In genomic region chr13:89878832-89879468, GRCm38 (mm10) we compare ENCODE assay signal across 12 mouse cellular contexts.
A peak's percentile ranks its signal among the peaks of the same experiment; 100 is the strongest.
DNase-seq lines count a peak whose midpoint lies in the region; ATAC-seq and TF ChIP-seq lines count a peak whose summit lies in the region.
"Had no signal": no experiment of that assay in that cellular context is flagged by ENCODE, and none has a peak within 500 bp of the region (broad histone marks: within the 10 kb centered on the region; RNA-seq: fewer than 3 reads in every experiment).

No protein-coding gene starts in this region.

- no peak overlapping the region for H3K9ac ChIP-seq in limb, embryonic 12.5 days (replicated peaks)
- H3K9ac ChIP-seq in hindbrain, embryonic 16.5 days (ENCODE audit: low read depth, low read length) = no peak overlapping the region; the same call in 1 of the 2 replicates
- no peak overlapping the region for H3K9ac ChIP-seq in neural tube, embryonic 14.5 days (replicated peaks; ENCODE audit: low read depth, low read length)

- no peaks in the 10 kb centered on the region for H3K27me3 ChIP-seq in limb, embryonic 12.5 days
- H3K27me3 ChIP-seq in limb, embryonic 10.5 days (ENCODE audit: low read depth, poor library complexity, severe bottlenecking) = no peaks in the 10 kb centered on the region
- no peaks in the 10 kb centered on the region for H3K27me3 ChIP-seq in hindbrain, embryonic 16.5 days (replicated peaks; ENCODE audit: control insufficient read depth, insufficient read depth, low read length)
- H3K27me3 ChIP-seq in neural tube, embryonic 14.5 days (ENCODE audit: control insufficient read depth, insufficient read depth, low read length) = no peaks in the 10 kb centered on the region

- no peaks in the 10 kb centered on the region for H3K9me3 ChIP-seq in limb, embryonic 12.5 days
- no peaks in the 10 kb centered on the region for H3K9me3 ChIP-seq in limb, embryonic 10.5 days (replicated peaks)
- no peaks in the 10 kb centered on the region for H3K9me3 ChIP-seq in hindbrain, embryonic 16.5 days (ENCODE audit: control insufficient read depth, low read length)
- no peaks in the 10 kb centered on the region for H3K9me3 ChIP-seq in neural tube, embryonic 14.5 days (ENCODE audit: control insufficient read depth, low read length)

- TF ChIP-seq CTCF in gastrocnemius, adult 2 months (IDR thresholded peaks at IDR 0.05) = no peak
- no peak for TF ChIP-seq CTCF in lung, adult 2 months (IDR thresholded peaks at IDR 0.05; ENCODE audit: insufficient read depth, low read length)

- H3K4me2 ChIP-seq in limb, embryonic 12.5 days = no peak overlapping the region
- peak overlapping the region; percentile 19 for H3K4me2 ChIP-seq in hindbrain, embryonic 16.5 days (ENCODE audit: low read length)
- H3K4me2 ChIP-seq in neural tube, embryonic 14.5 days (ENCODE audit: low read depth, low read length) = peak overlapping the region; percentile 30
- H3K4me2 ChIP-seq: liver, embryonic 11.5 days had no signal

- peak overlapping the region; percentile 26; the same call in 1 of the 2 replicates for H3K27ac ChIP-seq in limb, embryonic 12.5 days
- H3K27ac ChIP-seq in limb, embryonic 10.5 days = no peak overlapping the region
- no peak overlapping the region for H3K27ac ChIP-seq in hindbrain, embryonic 16.5 days (ENCODE audit: low read depth, low read length)
- peak overlapping the region; percentile 2; the same call in 1 of the 2 replicates for H3K27ac ChIP-seq in neural tube, embryonic 14.5 days (ENCODE audit: low read depth, low read length)
- no peak overlapping the region for H3K27ac ChIP-seq in gastrocnemius, adult 2 months

- TF ChIP-seq POLR2A in lung, adult 2 months (IDR thresholded peaks at IDR 0.05; ENCODE audit: borderline replicate concordance, extremely low read depth, low read depth, low read length) = no peak

- peak; percentile 49; the same call in 1 of the 2 replicates for ATAC-seq in cerebellum, adult (ENCODE audit: insufficient number of reproducible peaks, low FRiP score, low TSS enrichment)
- no peak for ATAC-seq in limb, embryonic 12.5 days (ENCODE audit: insufficient number of reproducible peaks, insufficient read depth, low FRiP score, low TSS enrichment, low read depth)
- 0 out of 2 replicates have a peak, but pooled peaks have one; percentile 48 for ATAC-seq in hindbrain, embryonic 16.5 days
- peak; percentile 56; the same call in 1 of the 2 replicates for ATAC-seq in neural tube, embryonic 14.5 days (ENCODE audit: low read depth)

- 57% methylated on average over 10 of the region's 10 CpGs for WGBS in limb, embryonic 12.5 days
- WGBS in limb, embryonic 10.5 days = 87% methylated on average over 10 of the region's 10 CpGs
- 59% methylated on average over 10 of the region's 10 CpGs for WGBS in hindbrain, embryonic 16.5 days
- 57% methylated on average over 10 of the region's 10 CpGs for WGBS in neural tube, embryonic 14.5 days
- 87% methylated on average over 10 of the region's 10 CpGs for WGBS in lung, adult 2 months

- peaks cover 11% of the 10 kb centered on the region; the same call in 1 of the 2 replicates for H3K4me1 ChIP-seq in limb, embryonic 12.5 days (replicated peaks)
- peaks cover 15% of the 10 kb centered on the region; the same call in 1 of the 2 replicates for H3K4me1 ChIP-seq in limb, embryonic 10.5 days
- H3K4me1 ChIP-seq in hindbrain, embryonic 16.5 days (ENCODE audit: control insufficient read depth, insufficient read depth, low read depth, low read length) = no peaks in the 10 kb centered on the region
- H3K4me1 ChIP-seq in neural tube, embryonic 14.5 days (ENCODE audit: control insufficient read depth, insufficient read depth, low read length) = 0 out of 2 replicates have a peak, but pooled peaks cover 4% of the 10 kb centered on the region
- H3K4me1 ChIP-seq in lung, adult 2 months (ENCODE audit: control insufficient read depth, insufficient read depth, low read length) = no peaks in the 10 kb centered on the region

- H3K4me3 ChIP-seq in limb, embryonic 12.5 days (replicated peaks) = no peak overlapping the region
- H3K4me3 ChIP-seq in limb, embryonic 10.5 days = no peak overlapping the region
- H3K4me3 ChIP-seq in hindbrain, embryonic 16.5 days (ENCODE audit: low read length) = no peak overlapping the region
- no peak overlapping the region for H3K4me3 ChIP-seq in neural tube, embryonic 14.5 days (ENCODE audit: low read depth, low read length)
- H3K4me3 ChIP-seq in gastrocnemius, adult 2 months = no peak overlapping the region
- H3K4me3 ChIP-seq in lung, adult 2 months (replicated peaks; ENCODE audit: extremely low read depth, low read depth, low read length) = no peak overlapping the region
- H3K4me3 ChIP-seq: myocyte had no signal

- H3K36me3 ChIP-seq in limb, embryonic 12.5 days = no peaks in the 10 kb centered on the region
- no peaks in the 10 kb centered on the region for H3K36me3 ChIP-seq in limb, embryonic 10.5 days
- H3K36me3 ChIP-seq in hindbrain, embryonic 16.5 days (ENCODE audit: control insufficient read depth, insufficient read depth, low read length) = no peaks in the 10 kb centered on the region
- H3K36me3 ChIP-seq in neural tube, embryonic 14.5 days (ENCODE audit: control insufficient read depth, insufficient read depth, low read length) = no peaks in the 10 kb centered on the region

- intact Hi-C loops in gastrocnemius, adult 2 months (cut with DNase I) = loop anchor here (10.0 kb wide), 1 partner anchor 94 kb away; no protein-coding TSS in a partner anchor

- DNase-seq in cerebellum, adult 18-20 months = no peak
- DNase-seq in limb, embryonic 10.5 days (ENCODE audit: low spot score) = no peak
- no peak for DNase-seq in gastrocnemius, adult 2 months
- no peak for DNase-seq in lung, adult 2 months
- DNase-seq: kidney, postnatal 36 days; lung, postnatal 36 days had no signal

Comparison
In these comparisons a context has a peak if more than half of its experiments do, and no peak if none do; other contexts are left out.
1. H3K27ac ChIP-seq: peak in limb, embryonic 12.5 days (single experiment) and neural tube, embryonic 14.5 days (single experiment); none in limb, embryonic 10.5 days (single experiment), hindbrain, embryonic 16.5 days (single experiment) and gastrocnemius, adult 2 months (single experiment).